Mouse (Mus musculus) urinary bladder, adult 2 months (tissue): ENCODE measurements around the gene S100a7a. TPM values are rescaled to one million over a fixed set of nuclear protein-coding genes. Genes with fewer than 3 reads are reported as not detected.

Source experiments
- DNase-seq: peaks from one replicate; pipeline ENCODE4 v3.0.0; 2022; ENCODE audit warnings: low spot score
- polyA plus RNA-seq: library from polyadenylated mRNA; depleted of rRNA; stranded (reverse); fragments of >200 nt; gene quantifications from 2 replicates; pipeline ENCODE4 v1.2.3, GENCODE M21; 2012; rRNA removed

S100a7a gene
- 4.6 and 6.6 TPM in 2 replicates for polyA plus RNA-seq

- no peak for DNase-seq
Observed at GRCm38 (mm10) chr3:90653717-90654116, at the start of gene S100a7a. Gene S100a7a, plus strand, starts transcription at chr3:90654017.

- peak; percentile 75 for DNase-seq
Observed at GRCm38 (mm10) chr3:90604416-90604815, 49.4 kb upstream of the S100a7a start.

DNA sequence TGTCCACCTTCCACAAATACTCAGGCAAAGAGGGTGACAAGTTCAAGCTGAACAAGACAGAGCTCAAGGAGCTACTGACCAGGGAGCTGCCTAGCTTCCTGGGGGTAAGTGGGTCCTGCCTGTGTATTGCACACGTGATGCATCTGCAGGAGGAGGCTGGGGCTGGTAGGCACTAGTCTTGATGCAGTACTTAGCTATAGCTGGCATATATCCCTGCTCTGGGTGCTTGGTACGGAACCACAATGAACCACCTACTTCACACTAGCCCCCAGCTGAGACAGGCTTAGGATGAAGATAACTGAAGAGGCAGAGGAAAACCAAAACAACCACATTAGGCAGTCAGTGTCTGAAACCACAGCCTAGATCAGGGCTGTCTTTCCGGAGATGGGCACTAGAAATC lies 48.8 kb upstream of the S100a7a start:
- no peak for DNase-seq

DNA sequence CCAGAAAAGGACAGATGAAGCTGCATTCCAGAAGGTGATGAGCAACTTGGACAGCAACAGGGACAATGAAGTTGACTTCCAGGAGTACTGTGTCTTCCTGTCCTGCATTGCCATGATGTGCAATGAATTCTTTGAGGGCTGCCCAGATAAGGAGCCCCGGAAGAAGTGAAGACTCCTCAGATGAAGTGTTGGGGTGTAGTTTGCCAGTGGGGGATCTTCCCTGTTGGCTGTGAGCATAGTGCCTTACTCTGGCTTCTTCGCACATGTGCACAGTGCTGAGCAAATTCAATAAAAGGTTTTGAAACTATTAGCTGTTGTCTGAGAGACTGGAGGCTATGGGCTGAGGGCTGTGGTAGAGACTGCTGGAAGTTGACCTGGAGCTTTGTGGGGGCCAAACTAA lies 48.1 kb upstream of the S100a7a start:
- no peak for DNase-seq

- DNase-seq, result no peak
Observed at GRCm38 (mm10) chr3:90606185-90606584, 47.6 kb upstream of the S100a7a start.

- no peak for DNase-seq
Observed at GRCm38 (mm10) chr3:90607361-90607760, 46.5 kb upstream of the S100a7a start.

DNA sequence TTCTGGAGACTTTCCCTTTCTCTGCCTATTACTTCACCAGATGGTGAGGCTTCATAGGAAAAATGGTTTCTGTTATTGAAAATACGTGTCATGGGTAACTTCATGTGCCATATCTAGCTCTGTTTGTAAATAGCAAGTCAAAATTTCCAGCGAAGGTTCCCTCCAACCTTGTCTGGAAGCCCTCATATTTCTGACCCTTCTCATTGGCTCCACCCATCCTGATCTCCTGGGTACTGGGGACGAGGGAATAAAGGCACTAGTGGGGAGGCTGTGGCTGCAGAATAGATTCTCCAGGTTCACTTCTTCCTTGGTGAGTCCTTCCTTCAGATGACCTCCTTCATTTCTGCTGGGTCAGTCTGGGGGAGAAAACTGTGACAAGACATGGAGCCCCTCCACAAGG lies 45.6 kb upstream of the S100a7a start, which contains the start of gene S100a5:
Gene S100a5 (plus strand): TSS at position 301 of the 400 bp plus-strand sequence.
- no peak for DNase-seq

DNA sequence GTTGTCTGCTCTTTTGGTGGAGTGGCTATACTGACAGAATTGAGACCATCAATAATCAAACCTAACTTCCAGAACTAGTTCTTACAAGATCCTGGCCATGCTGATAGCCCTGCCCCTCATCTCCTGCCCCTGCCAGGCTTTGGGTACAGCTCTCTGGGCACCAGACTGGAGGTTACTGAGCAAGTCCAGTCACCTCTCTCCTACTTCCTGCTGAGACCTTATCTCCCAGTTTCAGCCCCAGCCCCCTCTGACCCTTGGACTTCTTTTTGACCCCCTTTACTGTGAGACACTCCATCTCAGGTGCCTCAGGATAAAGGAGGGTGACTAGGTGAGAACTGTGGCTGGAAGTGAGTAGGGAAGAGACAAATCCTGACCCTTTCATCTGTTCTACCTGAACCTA lies 44.7 kb upstream of the S100a7a start:
- no peak for DNase-seq

DNA sequence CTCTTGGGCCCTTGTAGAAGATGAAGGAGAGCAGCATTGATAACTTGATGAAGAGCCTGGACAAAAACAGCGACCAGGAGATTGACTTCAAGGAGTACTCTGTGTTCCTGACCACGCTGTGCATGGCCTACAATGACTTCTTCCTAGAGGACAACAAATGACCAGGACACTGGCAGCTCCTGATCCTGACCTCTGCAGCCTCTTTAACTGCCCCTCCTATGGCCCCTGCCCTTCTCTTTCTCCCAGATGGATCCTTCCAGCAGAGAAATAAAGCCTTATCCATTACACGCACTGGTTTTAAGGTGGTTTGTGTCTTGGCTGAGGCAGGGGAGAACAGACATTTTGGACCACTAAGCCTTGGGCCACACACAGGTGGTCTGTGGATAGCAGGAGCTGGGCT lies 42.3 kb upstream of the S100a7a start:
- DNase-seq, result no peak

- DNase-seq, result no peak
Observed at GRCm38 (mm10) chr3:90612061-90612460, 41.8 kb upstream of the S100a7a start.

GRCm38 (mm10) chr3:90612728-90613291 lies 41.0 kb upstream of the S100a7a start, which contains the start of gene S100a6:
Gene S100a6, plus strand, starts transcription at chr3:90612882.
- DNase-seq, result peak; percentile 84

GRCm38 (mm10) chr3:90613461-90614147 lies 40.2 kb upstream of the S100a7a start:
- DNase-seq, result peak; percentile 47

- no peak for DNase-seq
Observed at GRCm38 (mm10) chr3:90614148-90614530, 39.7 kb upstream of the S100a7a start.

DNA sequence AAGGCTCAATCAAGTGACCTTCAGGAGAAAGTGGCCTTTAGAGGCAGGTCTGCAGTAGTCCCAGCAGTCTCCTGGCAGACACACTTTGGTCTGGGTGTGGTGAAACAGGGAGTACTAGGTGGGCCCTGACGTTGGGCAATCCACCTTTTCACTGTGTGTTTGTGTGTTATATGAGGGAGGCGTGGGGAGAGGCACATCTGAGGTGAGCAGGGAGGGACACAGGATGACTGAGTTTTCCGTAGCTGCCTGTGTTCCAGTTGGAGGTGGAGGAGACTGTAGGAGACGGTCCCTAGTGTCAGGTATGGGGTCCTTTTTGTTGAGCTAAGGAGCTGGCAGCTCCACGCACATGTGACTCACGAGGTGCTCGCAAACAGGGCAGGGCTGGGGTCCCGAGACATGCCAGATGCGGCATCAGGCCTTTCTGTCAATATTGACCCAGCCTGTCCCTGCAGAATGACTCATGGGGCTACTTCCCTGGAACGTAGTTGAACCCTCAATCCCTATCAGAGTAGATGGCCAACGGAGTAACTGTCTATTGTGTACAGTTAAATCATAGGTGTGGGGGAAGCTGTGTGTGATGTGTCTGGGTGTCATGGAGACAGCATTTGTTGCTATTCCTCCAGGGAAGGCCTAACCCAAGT lies 39.1 kb upstream of the S100a7a start:
- DNase-seq, result peak; percentile 57

DNA sequence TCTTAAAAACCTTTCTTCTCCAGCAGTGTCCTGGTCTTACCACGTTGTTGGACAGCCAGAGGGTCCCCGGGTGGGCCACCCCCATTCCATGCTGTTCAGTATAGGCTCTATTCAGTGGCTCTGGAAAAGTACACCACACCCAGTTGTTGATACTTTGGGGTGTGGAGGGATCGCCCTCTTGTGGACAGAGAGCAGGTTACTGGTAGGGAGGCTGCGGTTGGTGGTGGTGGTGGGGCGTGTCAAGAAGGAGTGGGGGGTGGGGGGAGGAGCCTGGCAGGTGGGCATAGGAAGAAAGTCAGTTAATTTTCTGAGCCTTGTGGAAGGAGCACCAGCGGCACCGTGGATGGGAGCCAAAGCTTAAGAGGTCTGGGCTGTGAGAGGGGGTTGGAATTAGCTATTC lies 38.4 kb upstream of the S100a7a start:
- peak; percentile 57 for DNase-seq

GRCm38 (mm10) chr3:90615911-90616310 lies 37.9 kb upstream of the S100a7a start:
- DNase-seq, result no peak

DNA sequence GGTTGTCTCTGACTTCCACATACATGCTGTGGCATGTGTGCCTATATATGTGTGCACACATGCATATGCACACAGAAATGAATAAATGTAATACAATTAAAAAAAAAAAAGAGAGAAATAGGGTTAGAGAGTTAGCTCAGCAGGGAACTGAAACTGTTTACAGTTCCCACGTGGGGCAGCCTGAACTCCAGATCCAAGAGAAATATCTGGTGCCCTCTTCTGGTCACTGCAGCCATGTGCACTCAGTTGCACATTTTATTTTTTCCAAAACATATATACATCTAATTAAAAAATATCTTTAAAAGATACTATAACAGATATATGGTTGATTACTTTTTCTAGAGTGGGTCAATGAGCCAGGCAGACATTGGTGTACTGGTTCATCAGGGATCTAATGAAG lies 36.2 kb upstream of the S100a7a start:
- peak; percentile 22 for DNase-seq

DNA sequence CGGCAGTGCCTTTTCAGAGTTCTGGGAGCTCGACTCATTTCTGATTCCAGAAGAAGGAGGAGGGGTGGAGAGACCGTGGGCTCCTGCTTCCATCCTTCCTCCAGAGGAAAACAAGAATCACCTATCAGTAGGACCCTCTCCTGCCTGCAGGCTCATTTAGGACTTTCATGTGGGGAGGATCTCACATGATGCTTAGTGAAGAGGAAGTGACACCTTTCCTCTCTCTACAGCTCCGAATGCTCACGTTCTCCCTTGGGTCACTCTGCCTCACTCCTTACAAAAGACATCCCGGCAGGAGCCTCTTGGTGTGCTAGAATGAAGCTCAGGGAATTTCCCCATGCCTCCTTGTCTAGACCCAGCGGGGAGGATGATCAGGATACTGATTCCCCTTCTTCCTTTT lies 32.3 kb upstream of the S100a7a start:
- DNase-seq, result no peak

DNA sequence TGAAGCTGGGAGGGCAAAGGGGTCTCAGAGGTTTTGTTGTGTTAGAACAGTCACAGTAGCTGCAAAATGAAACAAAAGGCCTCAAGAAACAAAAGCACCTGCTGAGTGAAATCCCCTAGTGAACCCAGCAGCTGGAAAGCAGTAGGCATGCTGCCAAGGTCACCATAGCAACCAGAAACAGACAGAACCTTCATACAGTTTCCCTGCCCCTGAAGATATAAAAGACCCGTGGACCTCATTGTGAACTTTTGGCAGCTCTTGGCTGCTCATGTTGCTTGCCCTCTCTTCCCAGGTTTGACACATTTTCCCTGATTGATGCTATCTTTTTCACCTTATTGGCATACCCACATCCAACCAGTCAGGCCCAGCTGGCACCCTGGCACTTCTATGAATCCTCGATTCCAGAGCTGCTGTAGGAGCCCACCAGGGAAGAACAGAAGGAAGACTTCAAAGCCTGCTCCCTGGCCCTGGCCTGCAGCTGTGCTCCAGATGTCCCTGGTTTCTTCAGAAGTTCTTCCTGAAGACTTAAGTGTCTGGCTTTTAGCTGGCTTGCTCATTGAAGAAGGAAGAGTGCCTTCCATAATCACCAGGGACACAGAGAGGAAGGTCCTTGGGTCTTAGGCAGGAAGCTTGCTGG lies 30.3 kb upstream of the S100a7a start:
- DNase-seq, result no peak

DNA sequence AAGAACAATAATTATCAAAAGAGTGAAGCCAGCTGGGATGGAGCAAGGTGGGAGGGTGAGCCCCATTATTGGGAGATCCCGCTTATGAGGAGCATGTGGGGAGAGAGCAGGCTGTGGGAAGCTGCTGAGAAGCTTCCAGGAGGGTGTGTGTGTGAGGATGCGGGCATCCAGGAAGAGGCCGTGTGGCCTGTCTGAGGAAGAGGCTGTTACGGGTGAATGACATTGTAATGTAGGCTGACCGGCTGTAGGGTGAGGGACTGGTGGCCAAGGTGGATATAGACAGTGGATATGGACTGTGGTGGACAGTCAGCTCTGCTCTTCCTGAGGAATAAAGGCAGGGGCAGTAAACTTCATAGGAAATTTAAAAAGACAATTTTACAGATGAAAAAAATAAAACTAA lies 28.3 kb upstream of the S100a7a start:
- no peak for DNase-seq

DNA sequence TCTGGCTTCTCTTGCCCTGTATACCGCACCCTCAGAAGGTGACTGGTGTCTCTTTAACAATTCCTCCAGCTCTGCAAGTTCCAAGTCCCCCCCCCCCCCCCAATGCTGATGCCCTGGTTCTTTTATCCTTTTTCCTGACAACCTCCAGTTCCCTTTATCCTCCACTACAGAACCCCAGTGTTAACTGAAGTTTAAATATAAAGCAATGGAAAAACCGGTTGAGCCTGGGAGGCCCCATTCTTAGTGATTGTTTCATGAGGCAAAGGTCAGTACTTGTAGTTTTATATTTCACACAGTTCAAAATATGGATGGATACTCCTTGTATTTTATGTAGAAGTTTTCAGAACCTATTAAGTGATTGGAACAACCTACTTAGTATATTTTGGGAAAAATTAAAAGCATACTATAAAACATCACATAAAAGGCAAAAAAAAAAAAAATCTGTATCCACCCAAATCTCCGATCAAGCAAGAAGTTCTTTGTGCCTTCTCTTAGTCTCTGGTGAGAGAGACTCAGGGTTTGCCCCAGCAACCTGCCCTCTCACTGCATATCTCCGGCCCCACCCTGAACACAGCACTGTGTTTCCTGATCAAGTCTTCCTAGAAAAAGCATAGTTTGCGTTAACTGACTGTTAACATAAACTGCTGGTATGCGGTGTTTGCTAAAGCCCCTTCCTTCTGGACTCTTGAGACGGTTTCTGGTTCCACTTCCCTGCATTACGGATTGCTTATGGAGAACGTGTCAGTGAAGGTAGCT lies 27.4 kb upstream of the S100a7a start:
- DNase-seq, result no peak

DNA sequence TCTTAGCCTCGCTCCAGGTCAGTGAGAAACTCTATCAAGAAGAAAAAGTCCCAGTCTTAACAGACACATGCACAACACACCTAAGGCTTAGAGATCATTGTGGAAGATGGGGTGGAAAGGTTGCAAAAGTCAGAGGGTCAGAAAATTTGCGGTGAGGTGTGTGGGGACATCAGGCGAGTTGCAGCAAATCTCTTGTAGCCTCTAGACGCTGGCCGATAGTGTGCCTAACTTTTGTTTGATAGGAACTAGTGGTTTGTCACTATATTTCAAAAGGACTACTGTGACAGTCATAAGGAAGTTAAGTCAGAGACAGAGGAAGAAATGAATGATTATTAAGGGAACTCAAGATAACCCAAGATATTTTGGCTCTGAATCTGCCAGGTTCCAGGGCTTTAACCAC lies 26.5 kb upstream of the S100a7a start:
- no peak for DNase-seq
